Mouse (Mus musculus): Measurements from ENCODE around the gene Tdrd5. TPM values are rescaled to one million over a fixed set of nuclear protein-coding genes. Genes with fewer than 3 reads are reported as not detected.

Gene Tdrd5
- total and polyA plus RNA-seq, 2 experiments = not detected

GRCm38 (mm10) chr1:156288556-156289221 lies 14.8 kb downstream of the Tdrd5 start:
- DNase-seq (ENCODE audit: extremely low read depth, low read depth, low spot score) = no peak
- no peaks in the 10 kb centered on the region for H3K79me2 ChIP-seq (ENCODE audit: control insufficient read depth, insufficient read depth, low read length)
- H3K4me1 ChIP-seq (ENCODE audit: control insufficient read depth, insufficient read depth, low read length) = no peaks in the 10 kb centered on the region
- H3K27me3 ChIP-seq (ENCODE audit: control insufficient read depth, insufficient read depth, low read length) = peaks cover 3% of the 10 kb centered on the region; the same call in 1 of the 2 replicates
- TF ChIP-seq POLR2A (IDR thresholded peaks at IDR 0.05; ENCODE audit: extremely low read depth, insufficient read depth, low read length) = no peak
- TF ChIP-seq CTCF (IDR thresholded peaks at IDR 0.05; ENCODE audit: low read depth, low read length) = no peak
- H3K36me3 ChIP-seq (ENCODE audit: control insufficient read depth, insufficient read depth, low read length) = no peaks in the 10 kb centered on the region
- WGBS = 83% methylated on average over 9 of the region's 9 CpGs
- H3K4me3 ChIP-seq (ENCODE audit: insufficient read depth, low read depth, low read length) = no peak overlapping the region
- no peak overlapping the region for H3K27ac ChIP-seq (replicated peaks; ENCODE audit: insufficient read depth, low read depth, low read length)
- H3K9ac ChIP-seq (ENCODE audit: low read depth, low read length) = no peak overlapping the region

DNA sequence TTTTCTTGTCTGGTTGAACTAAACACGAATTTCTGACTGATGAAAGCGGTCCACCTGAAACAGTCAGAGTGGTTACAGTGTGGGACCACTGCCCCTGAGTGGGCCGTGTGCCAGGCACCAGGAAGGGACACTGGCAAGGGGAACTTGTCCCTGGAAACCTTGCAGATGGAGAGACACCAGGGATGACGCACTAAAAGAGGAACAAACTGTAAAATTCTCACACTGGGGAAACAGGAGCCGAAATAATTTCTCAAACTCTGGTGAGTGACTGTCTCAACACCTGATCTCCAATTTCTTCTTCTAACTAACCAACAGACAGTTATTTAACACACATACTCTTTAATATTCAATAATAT lies 17.9 kb downstream of the Tdrd5 start:
- Histone ChIP-seq H3K4me1 (ENCODE audit: control insufficient read depth, insufficient read depth, low read length) (no peaks in the 10 kb centered on the region), H3K4me3 (ENCODE audit: insufficient read depth, low read depth, low read length) (no peak overlapping the region), H3K9ac (ENCODE audit: low read depth, low read length) (no peak overlapping the region), H3K27ac (replicated peaks; ENCODE audit: insufficient read depth, low read depth, low read length) (no peak overlapping the region), H3K79me2 (ENCODE audit: control insufficient read depth, insufficient read depth, low read length) (no peaks in the 10 kb centered on the region), H3K36me3 (ENCODE audit: control insufficient read depth, insufficient read depth, low read length) (no peaks in the 10 kb centered on the region), H3K27me3 (ENCODE audit: control insufficient read depth, insufficient read depth, low read length) (peaks cover 3% of the 10 kb centered on the region; the same call in 1 of the 2 replicates)
- TF ChIP-seq CTCF (IDR thresholded peaks at IDR 0.05; ENCODE audit: low read depth, low read length) (no peak), POLR2A (IDR thresholded peaks at IDR 0.05; ENCODE audit: extremely low read depth, insufficient read depth, low read length) (no peak)
- WGBS = 80% methylated on average over 5 of the region's 5 CpGs
- no peak for DNase-seq (ENCODE audit: extremely low read depth, low read depth, low spot score)

DNA sequence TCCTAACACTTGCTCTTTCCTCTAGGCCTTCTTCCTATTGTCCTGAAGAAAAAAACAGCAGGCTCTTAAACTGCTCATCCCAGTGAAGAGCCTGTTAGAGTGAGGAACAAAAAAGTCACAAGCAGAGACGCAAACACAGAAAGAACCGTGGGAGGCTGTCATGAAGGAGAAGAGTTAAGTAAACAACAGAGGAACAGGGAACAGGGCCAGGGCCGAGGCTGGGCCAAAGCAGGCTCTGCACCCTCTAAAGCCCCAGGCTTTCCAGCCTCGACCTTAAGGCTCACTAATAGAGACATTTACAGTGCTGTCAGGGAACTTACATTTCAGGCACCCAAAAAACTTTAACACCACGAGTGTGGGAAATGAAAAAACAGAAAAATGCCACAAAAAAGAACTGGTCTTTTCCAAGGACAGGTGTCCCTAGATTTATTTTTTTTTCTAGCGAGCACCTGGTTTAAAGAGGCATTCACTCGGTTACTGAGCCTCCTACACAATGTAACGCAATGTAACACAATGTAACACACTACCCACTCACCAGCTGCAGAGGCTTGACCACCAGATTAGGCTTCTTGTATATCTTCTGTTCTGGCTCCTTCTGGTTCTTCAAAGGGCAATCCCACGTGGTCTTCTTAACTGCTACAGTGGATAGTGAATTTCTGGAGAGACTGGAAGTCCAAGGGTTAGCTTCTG lies 18.5 kb downstream of the Tdrd5 start:
- no peaks in the 10 kb centered on the region for H3K36me3 ChIP-seq (ENCODE audit: control insufficient read depth, insufficient read depth, low read length)
- 43% methylated on average over 9 of the region's 9 CpGs for WGBS
- TF ChIP-seq CTCF (IDR thresholded peaks at IDR 0.05; ENCODE audit: low read depth, low read length) (no peak), POLR2A (IDR thresholded peaks at IDR 0.05; ENCODE audit: extremely low read depth, insufficient read depth, low read length) (no peak)
- H3K27ac ChIP-seq (replicated peaks; ENCODE audit: insufficient read depth, low read depth, low read length) = no peak overlapping the region
- H3K79me2 ChIP-seq (ENCODE audit: control insufficient read depth, insufficient read depth, low read length) = no peaks in the 10 kb centered on the region
- no peak overlapping the region for H3K9ac ChIP-seq (ENCODE audit: low read depth, low read length)
- no peak for DNase-seq (ENCODE audit: extremely low read depth, low read depth, low spot score)
- H3K4me3 ChIP-seq (ENCODE audit: insufficient read depth, low read depth, low read length) = no peak overlapping the region
- H3K4me1 ChIP-seq (ENCODE audit: control insufficient read depth, insufficient read depth, low read length) = no peaks in the 10 kb centered on the region
- peaks cover 3% of the 10 kb centered on the region; the same call in 1 of the 2 replicates for H3K27me3 ChIP-seq (ENCODE audit: control insufficient read depth, insufficient read depth, low read length)

DNA sequence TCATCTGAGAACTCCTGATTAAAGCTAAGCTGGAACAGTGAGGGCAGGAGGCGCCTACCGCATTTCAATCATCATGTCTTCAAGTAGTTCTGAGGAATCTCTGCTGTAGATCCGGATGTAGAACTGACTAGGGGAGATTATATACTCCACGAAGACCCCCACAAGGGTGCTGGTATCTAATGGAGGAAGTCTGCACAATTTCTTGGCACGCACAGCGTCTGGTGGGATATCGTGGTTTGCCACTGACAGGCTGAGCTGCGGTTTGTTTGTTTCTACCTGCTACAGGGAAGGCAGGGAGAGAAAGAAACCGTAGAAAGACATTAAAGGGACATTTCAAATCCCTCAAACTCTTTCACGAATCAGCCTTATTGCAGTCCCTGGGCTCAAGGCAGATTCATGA lies 19.3 kb downstream of the Tdrd5 start:
- 64% methylated on average over 10 of the region's 10 CpGs for WGBS
- Histone ChIP-seq H3K36me3 (ENCODE audit: control insufficient read depth, insufficient read depth, low read length) (no peaks in the 10 kb centered on the region), H3K4me1 (ENCODE audit: control insufficient read depth, insufficient read depth, low read length) (no peaks in the 10 kb centered on the region)

DNA sequence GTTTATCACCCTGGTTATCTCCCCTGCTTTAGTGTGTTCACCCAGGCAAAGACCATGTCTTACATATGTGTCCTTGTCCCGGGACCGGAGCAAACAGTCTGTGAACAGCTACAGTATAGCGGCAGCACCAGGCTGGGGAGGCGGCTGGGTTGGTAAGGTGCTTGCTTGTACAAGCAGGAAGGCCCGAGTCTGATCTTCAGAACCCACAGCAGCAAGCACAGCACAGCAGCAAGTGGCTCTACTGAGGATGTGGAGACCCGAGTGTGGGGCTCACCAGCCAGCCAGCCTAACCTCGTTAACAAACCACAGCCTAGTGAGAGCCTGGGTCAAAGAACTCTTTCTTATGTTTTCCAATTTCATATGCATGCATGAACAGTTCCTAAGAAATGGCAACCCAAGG lies 23.3 kb downstream of the Tdrd5 start:
- Histone ChIP-seq H3K9ac (ENCODE audit: low read depth, low read length) (no peak overlapping the region), H3K27me3 (ENCODE audit: control insufficient read depth, insufficient read depth, low read length) (no peaks in the 10 kb centered on the region), H3K4me1 (ENCODE audit: control insufficient read depth, insufficient read depth, low read length) (no peaks in the 10 kb centered on the region), H3K36me3 (ENCODE audit: control insufficient read depth, insufficient read depth, low read length) (no peaks in the 10 kb centered on the region), H3K27ac (replicated peaks; ENCODE audit: insufficient read depth, low read depth, low read length) (no peak overlapping the region), H3K4me3 (ENCODE audit: insufficient read depth, low read depth, low read length) (no peak overlapping the region), H3K79me2 (ENCODE audit: control insufficient read depth, insufficient read depth, low read length) (no peaks in the 10 kb centered on the region)
- TF ChIP-seq POLR2A (IDR thresholded peaks at IDR 0.05; ENCODE audit: extremely low read depth, insufficient read depth, low read length) (no peak), CTCF (IDR thresholded peaks at IDR 0.05; ENCODE audit: low read depth, low read length) (no peak)
- 82% methylated on average over 7 of the region's 7 CpGs for WGBS
- DNase-seq (ENCODE audit: extremely low read depth, low read depth, low spot score) = no peak

More for the DNA sequence above, 19.3 kb downstream of the Tdrd5 start:
- TF ChIP-seq CTCF (IDR thresholded peaks at IDR 0.05; ENCODE audit: low read depth, low read length) = no peak
- TF ChIP-seq POLR2A (IDR thresholded peaks at IDR 0.05; ENCODE audit: extremely low read depth, insufficient read depth, low read length) = no peak
- Histone ChIP-seq H3K27me3 (ENCODE audit: control insufficient read depth, insufficient read depth, low read length) (peaks cover 3% of the 10 kb centered on the region; the same call in 1 of the 2 replicates), H3K4me3 (ENCODE audit: insufficient read depth, low read depth, low read length) (no peak overlapping the region), H3K27ac (replicated peaks; ENCODE audit: insufficient read depth, low read depth, low read length) (no peak overlapping the region), H3K9ac (ENCODE audit: low read depth, low read length) (no peak overlapping the region), H3K79me2 (ENCODE audit: control insufficient read depth, insufficient read depth, low read length) (no peaks in the 10 kb centered on the region)
- no peak for DNase-seq (ENCODE audit: extremely low read depth, low read depth, low spot score)

- H3K4me1 ChIP-seq (ENCODE audit: control insufficient read depth, insufficient read depth, low read length) = no peaks in the 10 kb centered on the region
- WGBS = 76% methylated on average over 7 of the region's 7 CpGs
- H3K36me3 ChIP-seq (ENCODE audit: control insufficient read depth, insufficient read depth, low read length) = no peaks in the 10 kb centered on the region
- no peak overlapping the region for H3K27ac ChIP-seq (replicated peaks; ENCODE audit: insufficient read depth, low read depth, low read length)
- no peak overlapping the region for H3K4me3 ChIP-seq (ENCODE audit: insufficient read depth, low read depth, low read length)
- no peaks in the 10 kb centered on the region for H3K79me2 ChIP-seq (ENCODE audit: control insufficient read depth, insufficient read depth, low read length)
- DNase-seq (ENCODE audit: extremely low read depth, low read depth, low spot score) = no peak
- TF ChIP-seq CTCF (IDR thresholded peaks at IDR 0.05; ENCODE audit: low read depth, low read length) = no peak
- no peak for TF ChIP-seq POLR2A (IDR thresholded peaks at IDR 0.05; ENCODE audit: extremely low read depth, insufficient read depth, low read length)
- H3K9ac ChIP-seq (ENCODE audit: low read depth, low read length) = no peak overlapping the region
- 0 out of 2 replicates have a peak, but pooled peaks cover 2% of the 10 kb centered on the region for H3K27me3 ChIP-seq (ENCODE audit: control insufficient read depth, insufficient read depth, low read length)
Measured at GRCm38 (mm10) chr1:156273647-156274046, 29.8 kb downstream of the Tdrd5 start.

Data from liver, adult 2 months (tissue).